Mouse (Mus musculus) neural tube, embryonic 10.5 days (tissue): ENCODE results near the gene Slc41a1.

Experiments used
- DNase-seq: peaks from one replicate; pipeline ENCODE4 v3.0.0-alpha.2; 2017; ENCODE audit warnings: low spot score; ENCODE audit errors: extremely low spot score

Slc41a1 gene

DNA sequence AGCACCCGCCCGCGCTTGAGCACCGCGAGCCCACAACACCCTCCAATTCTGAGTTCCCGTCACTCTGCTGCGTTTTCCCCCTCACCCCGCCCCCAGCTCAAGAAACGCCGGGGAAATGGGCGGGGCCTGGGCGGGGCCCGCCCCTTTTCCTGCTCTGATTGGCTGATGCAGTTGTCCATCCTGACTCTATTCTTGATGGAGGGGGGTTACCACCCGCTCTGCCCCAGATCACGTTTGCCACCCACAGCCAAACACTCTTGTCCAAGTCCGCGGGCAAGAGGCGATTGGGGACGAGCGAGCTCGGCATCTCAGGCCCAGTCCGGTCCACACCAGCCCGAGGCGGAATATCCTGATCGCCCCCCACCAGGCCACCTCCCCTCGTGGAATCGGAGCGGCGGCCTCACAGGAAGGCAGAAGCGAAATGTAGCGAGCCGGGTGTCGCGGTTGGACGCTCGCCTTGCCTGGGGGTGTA lies 530 bp downstream of the Slc41a1 start:
- DNase-seq: peak; percentile 98

DNA sequence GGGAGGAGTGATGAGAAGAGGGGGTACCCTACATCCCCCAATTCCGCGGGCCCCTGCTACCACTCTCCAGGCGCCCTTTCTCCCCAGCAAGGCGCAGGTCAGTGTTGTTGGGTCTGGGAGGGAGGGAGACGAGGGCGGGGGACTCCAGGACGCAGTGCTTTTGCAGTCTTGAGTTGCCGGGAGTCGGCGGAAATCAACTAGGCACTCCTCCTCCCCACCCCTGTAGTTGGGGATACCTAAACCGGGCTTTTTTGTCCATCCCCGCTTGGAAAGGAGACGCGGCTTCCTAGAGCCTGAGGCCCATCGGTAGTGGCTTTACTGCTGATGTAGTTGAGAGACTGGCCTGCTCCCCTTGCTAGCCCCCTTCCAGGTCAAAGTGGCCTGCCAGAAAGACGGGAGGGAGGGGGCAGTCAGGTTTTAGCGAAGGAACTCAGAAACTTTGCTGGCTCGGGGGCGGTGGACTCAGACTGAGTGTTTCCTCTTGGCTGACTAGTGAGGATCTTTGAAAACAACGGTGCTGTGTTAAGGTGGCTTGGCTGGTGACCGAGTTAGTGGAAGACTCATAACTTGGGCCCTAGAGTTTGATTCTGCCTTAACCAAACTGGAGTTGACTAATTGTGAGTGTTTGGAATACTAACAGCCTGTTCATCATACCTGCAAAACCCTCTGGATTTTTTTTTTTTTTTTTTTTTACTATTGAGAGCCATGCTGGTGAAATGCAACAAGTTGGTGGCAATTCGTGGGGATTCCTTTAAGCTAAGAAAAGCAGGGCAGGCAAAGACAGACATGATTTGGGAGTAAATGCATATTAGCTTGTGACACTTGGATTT lies 1.2 kb downstream of the Slc41a1 start:
- no peak for DNase-seq

DNA sequence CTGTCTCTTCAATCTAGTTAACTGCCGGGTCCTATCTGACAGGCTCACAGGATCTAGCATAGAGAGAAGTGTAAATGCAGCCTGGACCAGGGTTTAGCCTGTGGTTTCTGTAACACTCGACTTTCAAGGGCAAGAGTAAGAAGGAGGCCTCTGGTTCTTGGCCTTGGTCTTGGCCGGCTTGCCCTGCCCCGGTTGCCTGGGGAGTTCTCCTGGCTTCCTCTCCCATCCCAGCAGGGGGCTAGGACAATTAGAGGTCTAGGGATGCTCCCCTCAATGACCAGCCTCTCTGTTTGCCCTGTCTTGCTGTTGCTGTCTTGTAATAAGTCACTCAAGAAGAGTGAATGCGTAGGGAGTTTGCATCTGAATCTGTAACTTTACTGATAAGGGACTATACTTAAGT lies 2.0 kb downstream of the Slc41a1 start:
- no peak for DNase-seq

DNA sequence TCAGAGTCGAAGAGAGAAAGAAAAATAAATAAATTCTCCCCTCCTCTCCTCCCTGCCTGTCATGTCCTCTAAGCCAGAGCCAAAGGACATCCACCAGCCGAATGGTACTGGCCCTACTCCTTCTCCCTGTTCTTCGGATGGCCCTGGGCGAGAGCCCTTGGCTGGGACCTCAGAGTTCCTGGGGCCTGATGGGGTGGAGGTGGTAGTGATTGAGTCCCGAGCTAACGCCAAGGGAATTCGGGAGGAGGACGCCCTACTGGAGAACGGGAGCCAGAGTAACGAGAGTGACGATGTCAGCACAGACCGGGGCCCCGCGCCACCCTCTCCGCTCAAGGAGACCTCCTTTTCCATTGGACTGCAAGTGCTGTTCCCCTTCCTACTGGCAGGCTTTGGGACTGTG lies 3.3 kb downstream of the Slc41a1 start:
- DNase-seq: no peak

DNA sequence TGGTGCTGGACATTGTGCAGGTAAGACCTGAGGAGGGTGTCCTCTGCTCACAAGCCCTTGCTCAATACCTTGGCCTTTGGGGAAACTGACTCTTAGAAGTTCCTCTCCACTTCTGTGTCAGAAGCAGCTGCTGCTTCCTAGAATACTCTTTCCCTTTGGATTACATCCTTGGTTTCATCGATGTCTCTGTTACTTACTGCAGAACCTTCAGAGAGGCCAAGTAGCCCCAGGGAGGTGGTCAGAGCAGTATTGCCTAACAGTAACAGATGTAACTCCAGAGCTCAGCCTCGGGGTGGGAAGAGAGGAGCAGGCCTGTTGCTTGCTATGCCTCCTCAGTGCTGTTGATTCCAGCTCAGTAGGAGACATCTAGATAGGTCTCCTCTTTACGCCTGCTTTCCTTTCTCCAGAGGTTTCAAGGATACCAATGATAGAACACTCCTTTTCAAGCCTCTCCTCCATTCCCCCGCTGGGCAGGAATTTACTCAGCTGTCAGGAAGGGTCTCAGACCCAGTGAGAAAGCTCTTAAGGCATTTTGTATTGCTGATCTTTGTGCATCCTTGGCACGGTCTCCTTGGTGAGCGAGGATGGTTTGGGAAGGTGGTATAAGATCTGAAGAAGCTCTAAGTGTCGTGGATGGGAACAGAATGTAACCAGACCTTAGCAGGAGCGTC lies 3.8 kb downstream of the Slc41a1 start:
- DNase-seq: no peak

DNA sequence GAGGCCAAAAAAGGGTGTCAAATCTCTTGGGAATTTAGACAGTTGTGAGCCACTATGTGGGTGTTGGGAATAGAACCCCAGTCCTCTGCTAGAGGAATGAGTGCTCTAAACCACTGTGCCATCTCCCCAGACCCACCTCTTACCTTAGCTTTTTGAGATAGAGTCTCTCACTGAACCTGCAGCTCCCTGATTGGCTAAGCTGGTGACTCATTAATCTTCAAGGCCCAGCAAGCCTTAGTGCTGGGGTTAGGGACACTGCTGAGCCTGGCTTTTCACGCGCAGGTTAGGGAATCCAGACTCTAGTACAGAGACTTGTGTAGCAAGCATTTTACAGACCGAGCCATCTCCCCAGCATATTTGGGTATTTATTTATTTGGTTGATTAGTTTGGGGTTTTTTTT lies 9.7 kb downstream of the Slc41a1 start:
- DNase-seq: no peak

DNA sequence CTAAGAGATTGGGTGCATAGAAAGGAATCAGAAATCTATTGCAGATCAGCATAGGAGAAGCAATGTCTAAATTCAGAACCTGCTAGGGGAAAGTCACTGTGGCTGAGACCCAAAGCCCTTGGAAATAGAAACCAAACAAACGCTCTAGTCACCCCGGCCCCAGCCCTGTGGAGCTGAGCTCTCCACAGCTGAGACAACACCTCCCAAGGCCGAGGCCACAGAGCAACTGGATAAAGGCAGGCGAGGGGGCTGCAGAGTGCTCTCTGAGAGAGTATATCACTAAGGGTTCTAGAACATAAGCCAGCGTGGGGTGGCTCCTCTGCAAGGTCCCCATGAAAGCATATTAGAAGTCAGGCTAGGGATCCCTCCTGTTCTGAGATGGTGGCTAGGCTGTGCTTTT lies 11.2 kb downstream of the Slc41a1 start:
- DNase-seq: no peak

DNA sequence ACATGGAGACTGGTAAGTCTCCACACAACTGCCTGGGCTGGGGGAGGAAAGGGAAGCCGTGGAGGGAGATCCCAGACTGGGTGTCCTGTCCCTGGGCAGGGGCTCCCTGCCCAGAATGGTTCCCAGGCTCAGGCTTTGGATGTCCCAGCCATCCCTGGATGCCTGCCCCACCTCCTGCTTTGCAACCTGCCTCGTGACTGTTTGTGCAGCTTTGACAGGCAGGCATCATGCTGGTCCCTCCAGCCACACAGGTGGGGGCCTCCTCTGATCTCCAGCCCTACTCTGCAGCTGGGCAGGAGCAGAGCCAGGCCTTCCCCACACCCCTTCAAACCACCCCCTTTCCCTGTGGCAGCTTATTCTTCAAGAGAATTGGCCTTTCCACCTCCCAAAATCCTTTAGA lies 12.0 kb downstream of the Slc41a1 start:
- no peak for DNase-seq

DNA sequence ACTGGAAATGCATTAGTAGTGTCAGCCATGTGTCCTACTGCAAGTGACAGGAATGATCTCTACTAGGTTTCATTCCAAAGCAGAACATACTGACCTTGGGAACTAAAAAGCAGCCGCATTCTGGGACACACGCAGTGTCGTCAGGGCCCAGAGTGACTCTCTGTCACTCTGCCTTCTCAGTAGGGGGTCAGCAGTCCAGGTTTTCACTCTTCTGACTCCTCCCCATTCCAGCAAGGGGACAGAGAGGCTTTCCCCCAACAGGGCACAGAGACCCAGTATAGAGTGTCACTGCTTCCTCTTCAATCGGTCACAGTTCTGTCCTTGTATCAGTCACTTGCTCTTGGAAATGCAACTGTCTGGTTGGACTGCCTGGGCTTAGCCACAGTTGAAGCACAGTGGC lies 14.9 kb downstream of the Slc41a1 start:
- DNase-seq: no peak

DNA sequence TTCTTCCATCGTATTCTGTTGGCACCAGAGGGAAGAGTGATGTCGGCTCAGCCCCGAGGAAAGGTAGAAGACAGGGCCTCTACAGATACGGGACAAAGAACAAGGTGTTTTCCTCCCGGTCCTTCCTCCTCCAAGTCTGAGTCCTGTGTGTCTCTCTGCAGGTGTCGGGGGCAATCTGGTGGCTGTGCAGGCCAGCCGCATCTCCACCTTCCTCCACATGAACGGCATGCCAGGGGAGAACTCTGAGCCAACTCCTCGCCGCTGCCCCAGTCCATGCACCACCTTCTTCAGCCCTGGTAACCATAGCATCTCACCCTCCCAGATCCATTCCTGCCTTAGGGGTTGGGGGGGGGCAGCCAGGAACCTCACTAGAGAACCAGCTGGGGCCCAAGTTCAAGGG lies 16.5 kb downstream of the Slc41a1 start:
- no peak for DNase-seq

DNA sequence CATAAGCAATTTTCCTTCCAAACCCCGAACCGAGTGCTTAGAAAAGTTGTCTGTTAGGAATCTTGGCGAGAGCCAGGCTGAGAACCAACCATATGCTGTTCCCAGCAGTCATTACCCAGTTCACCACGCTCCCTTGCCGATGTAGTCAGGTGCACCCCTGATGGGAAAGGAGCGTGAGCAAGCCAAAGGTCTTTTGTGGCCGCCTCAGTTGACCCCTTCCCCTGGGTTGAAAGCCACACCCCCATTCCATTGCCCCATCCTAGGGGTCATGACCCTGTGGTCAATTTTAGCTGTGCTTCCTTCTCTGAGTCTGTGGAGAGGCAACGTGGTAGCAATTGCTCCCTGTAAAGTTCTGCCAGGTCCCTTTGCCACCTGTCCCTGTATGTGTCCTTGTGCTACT lies 17.6 kb downstream of the Slc41a1 start:
- DNase-seq: no peak

DNA sequence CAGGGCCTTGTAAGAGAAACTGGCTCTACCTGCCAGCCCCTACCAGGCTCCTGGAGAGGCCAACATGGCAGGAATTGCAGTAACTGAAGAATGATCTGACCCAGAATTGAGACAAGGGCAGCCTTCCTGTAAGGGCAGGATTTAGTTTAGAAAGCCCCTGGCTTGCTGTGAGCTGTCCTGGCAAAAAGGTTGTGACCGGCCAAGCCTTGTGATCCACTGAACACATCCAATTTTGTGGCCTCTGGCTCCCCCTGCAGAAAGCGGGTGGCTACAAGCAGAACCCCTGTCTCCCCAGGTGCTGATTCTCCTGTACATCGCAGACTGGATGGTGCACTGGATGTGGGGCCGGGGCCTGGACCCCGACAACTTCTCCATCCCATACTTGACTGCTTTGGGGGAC lies 19.0 kb downstream of the Slc41a1 start:
- DNase-seq: no peak

DNA sequence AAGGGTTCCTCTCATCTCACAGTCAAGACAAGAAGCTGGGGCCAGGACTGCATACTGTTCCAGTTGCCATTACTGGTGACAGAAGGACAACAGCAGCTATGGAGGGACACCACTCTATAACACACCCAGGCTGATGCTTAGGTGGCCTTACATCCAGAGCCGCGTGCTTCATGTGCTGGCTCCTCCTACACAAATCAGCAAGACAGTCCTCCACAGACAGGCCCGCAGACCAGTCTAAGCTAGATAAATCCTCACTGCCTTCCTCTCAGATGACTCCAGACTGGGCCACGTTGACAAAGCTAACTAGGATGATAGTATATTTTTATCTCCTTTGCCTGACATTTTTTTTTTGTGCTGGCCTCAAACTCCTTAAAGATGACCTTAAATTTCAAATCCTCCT lies 34.5 kb downstream of the Slc41a1 start:
- DNase-seq: no peak

DNA sequence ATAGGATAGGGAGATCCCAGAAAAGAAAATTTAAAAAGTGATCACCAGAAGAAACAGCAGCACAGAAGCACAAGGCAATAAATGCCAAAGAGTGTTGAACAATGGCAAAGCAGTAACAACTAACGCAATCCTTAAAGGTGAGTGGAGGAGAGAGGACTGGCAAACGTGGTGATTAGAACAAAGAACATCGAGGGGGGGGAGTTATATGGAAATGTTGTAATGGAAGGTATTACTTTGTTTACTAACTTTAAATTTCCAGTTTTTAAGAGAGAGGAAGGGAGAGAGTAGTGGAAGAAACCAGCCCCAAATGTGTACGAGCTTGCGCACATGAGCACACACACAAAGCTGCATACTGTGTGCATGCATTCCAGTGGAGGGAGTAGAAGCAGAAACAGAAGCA lies 38.3 kb downstream of the Slc41a1 start:
- DNase-seq: no peak

DNA sequence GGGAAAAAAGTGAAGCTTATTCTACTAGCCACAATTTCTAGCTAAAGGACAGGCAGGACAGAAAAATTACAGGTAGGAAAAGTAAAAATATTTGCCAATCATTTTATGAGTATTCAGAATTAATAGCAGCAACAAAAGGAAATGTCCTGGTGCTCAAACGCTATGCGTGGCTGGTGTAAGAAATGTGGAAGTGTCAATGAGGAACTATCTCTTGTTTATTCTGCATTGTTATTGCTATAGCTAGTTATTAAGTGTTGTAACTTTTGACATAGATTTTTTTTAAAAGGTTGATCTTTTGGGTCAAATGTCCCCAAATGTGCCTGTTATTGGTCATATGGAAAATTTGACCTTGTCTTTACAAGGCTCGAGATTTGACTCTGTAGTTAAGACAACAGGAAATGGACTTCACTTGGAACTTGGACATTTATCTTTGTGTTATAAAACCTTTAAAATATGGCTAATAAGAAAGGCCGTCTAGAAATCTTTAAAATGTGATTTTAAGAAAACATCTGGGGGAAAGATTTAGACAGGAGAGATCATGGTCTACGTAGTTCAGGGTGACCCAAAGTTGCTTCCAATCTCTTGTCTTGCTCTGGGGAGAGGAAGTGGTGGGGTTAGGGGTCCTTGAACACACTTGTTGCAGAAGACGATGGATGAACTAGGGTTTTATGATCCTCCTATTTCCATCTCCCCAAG lies 39.2 kb downstream of the Slc41a1 start:
- DNase-seq: no peak

DNA sequence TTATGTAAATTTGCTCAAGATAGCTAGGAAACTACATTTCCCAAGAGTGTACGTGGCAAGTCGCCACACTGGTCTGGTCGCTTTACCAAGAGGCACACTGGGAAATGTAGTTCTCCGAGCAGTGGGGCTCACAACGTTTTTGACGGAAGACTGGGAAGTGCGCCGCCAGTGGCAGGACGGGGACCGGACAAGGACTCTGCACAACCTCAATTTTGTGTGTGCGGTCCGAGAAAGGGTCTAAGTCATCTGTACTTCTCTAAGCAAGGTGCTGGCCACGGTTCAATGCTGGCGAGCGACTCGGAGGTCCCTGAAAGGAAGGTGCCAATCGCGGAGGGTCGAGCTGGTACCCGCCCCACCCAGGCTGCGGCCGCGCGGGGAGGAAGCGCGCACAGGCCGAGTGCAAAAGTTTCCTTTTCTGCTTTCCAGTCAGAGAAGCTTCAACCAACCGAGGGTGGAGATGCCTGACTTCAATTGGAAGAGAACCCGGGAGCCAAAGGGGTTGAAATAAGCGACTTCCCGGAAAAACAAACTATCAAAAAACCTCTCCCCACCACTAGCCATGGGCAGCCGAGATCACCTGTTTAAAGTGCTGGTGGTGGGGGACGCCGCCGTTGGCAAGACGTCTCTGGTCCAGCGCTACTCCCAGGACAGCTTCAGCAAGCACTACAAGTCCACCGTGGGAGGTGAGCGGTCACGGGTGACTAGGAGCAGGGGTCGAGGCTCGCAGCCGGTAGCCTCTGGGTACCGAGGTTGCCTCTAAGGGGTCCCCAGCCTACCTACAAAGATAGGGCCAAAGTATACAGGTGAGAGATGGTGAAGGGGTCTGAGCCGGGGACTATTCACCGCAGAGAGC lies 40.0 kb downstream of the Slc41a1 start, which contains the start of gene Rab29:
TSS of gene Rab29 (plus strand) at position 132 of the 853 bp plus-strand sequence.
- peak; percentile 89 for DNase-seq

DNA sequence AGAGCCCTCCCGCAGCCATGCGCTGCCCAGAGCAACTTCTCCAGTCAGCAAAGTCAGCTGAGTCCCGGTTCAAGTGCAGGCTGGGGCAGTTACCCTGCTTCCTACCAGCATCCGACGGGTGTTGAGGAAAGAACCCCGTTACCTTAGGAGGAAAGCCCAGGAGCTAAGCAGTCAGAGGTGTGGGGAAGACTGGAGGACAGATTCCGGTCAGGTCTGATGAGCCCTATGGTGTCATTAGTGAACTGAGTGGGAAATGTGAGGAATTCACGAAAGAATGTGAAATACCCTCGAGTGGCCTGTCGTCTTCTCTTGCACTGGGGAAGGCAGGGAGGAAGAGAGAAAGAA lies 40.6 kb downstream of the Slc41a1 start:
- DNase-seq: no peak

DNA sequence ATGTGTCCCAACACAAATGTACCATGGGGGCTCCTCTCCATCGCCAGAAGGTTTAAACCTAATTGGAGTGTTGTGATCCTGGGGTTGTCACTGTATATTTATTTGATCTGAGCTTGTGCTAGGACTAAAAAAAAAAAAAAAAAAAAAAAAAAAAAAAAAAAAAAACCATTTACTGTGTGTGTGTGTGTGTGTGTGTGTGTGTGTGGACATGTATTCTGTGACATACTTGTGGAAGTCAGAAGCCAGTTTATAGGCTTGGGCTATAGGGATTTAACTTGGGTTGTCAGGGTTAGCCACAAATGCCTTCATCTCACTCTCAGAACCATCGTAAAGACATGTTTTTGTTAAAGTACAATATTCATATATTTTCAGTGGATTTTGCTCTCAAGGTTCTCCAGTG lies 42.3 kb downstream of the Slc41a1 start:
- no peak for DNase-seq

DNA sequence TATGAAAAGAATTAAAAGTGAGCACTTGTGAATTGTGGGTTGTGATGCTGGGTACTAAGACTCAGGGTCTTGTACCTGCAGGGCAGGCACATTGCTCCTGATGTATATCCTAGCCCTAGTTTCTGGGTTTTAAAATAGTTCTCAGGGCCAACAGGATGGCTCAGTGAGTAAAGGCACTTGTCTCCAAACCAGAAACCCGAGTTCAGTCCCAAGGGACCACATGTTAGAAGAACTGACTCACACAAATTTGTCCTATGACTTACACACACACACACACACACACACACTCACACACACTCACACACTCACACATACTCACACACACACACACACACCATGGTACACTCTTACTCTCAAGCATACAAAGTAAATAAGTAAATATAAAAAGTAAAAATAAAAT lies 45.6 kb downstream of the Slc41a1 start:
- DNase-seq: no peak

DNA sequence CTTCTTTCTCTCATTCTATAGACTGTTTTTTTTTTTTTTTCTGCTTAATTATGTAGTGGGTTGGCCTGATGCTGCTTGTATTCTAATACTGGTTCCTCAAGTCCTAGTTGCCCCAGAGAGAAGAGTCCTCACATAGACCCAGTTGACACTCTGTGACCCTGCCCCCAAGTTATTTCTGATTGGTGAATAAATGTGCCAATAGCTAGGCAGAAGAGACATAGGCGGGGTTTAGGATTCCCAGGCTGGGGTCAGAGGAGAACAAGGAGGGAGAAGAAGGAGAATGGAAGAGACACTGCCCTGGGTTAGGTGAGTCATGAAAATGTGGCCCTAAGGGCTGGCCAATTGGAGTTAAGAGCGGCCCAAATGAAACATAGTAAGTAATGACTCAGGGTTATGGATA lies 52.5 kb downstream of the Slc41a1 start:
- no peak for DNase-seq

DNA sequence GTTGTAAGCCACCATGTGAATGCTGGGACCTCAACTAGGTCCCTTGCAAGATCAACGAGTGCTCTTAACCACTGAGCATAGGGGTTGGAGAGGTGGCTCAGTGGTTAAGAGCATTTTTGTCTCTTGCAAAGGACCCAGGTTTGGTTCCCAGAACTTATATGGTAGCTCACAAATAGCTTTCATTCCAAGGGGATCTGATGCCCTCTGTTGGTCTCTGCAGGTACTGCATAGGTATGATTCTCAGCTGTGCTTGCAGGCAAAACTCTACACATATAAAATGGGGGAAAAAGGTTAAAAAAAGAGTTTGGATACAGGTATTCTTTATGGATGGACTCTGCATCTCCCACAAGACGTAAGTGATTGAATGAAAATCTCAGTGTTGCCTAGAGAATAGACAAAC lies 55.5 kb downstream of the Slc41a1 start:
- DNase-seq: no peak
